Mouse (Mus musculus) CD4-positive, CD25-positive, alpha-beta regulatory T cell, adult 2 months (primary cell): ENCODE results near the gene Traip.

Experiments used
- DNase-seq: peaks from one replicate; pipeline ENCODE4 v3.0.0-alpha.2; 2012; ENCODE audit warnings: low read depth, low spot score

The Traip gene

GRCm38 (mm10) chr9:108001922-108002770 is 52.2 kb downstream of the Traip start, which contains the start of gene Ip6k1:
Gene Ip6k1 (plus strand): TSS chr9:108002501.
- peak; percentile 100 for DNase-seq

- DNase-seq, result peak; percentile 53
Observed at GRCm38 (mm10) chr9:108002778-108003530, 53.0 kb downstream of the Traip start.

- DNase-seq, result peak; percentile 61
Observed at GRCm38 (mm10) chr9:108003531-108003890, 53.6 kb downstream of the Traip start.

- no peak for DNase-seq
Observed at GRCm38 (mm10) chr9:108008041-108008440, 58.1 kb downstream of the Traip start.

GRCm38 (mm10) chr9:108010385-108010784 is 60.4 kb downstream of the Traip start:
- peak; percentile 36 for DNase-seq

- peak; percentile 28 for DNase-seq
Observed at GRCm38 (mm10) chr9:108013577-108013976, 63.6 kb downstream of the Traip start.

GRCm38 (mm10) chr9:108017127-108017526 is 67.2 kb downstream of the Traip start:
- no peak for DNase-seq

GRCm38 (mm10) chr9:108020741-108021140 is 70.8 kb downstream of the Traip start:
- DNase-seq, result no peak
